Mouse (Mus musculus) 3T3-L1 (cell line): Measurements from ENCODE around the gene Prr5.
"Not testable (repeated sequence)": the region's sequence is repeated elsewhere in the genome, so short reads cannot be mapped to it uniquely, and the experiment has no call there.

Source experiments
- DNase-seq: peaks from one replicate; pipeline ENCODE4 v3.0.0-alpha.2; 2015; ENCODE audit warnings: low read depth, low spot score

The Prr5 gene

GRCm38 (mm10) chr15:84712566-84713405, 43.4 kb downstream of the Prr5 start:
- peak; percentile 72 for DNase-seq

GRCm38 (mm10) chr15:84714730-84715129, 45.3 kb downstream of the Prr5 start:
- peak; percentile 86 for DNase-seq

- DNase-seq, result no peak
These were observed 45.7 kb downstream of the Prr5 start for GRCm38 (mm10) chr15:84715132-84715531.

- peak; percentile 32 for DNase-seq
These were observed 48.3 kb downstream of the Prr5 start for GRCm38 (mm10) chr15:84717570-84718270.

GRCm38 (mm10) chr15:84718785-84719184, 49.4 kb downstream of the Prr5 start:
- no peak for DNase-seq

GRCm38 (mm10) chr15:84719791-84720190, 50.4 kb downstream of the Prr5 start, which contains the start of gene Arhgap8:
Gene Arhgap8, plus strand, starts transcription at chr15:84720052.
- no peak for DNase-seq

GRCm38 (mm10) chr15:84720291-84721204, 51.1 kb downstream of the Prr5 start:
- DNase-seq, result no peak

- DNase-seq, result not testable (repeated sequence)
These were observed 54.2 kb downstream of the Prr5 start for GRCm38 (mm10) chr15:84723656-84724055.

- no peak for DNase-seq
These were observed 54.8 kb downstream of the Prr5 start for GRCm38 (mm10) chr15:84724199-84724598.

GRCm38 (mm10) chr15:84729685-84730084, 60.3 kb downstream of the Prr5 start:
- DNase-seq, result no peak

- DNase-seq, result no peak
These were observed 61.5 kb downstream of the Prr5 start for GRCm38 (mm10) chr15:84730893-84731292.

- no peak for DNase-seq
These were observed 62.4 kb downstream of the Prr5 start for GRCm38 (mm10) chr15:84731676-84732424.

- DNase-seq, result no peak
These were observed 63.0 kb downstream of the Prr5 start for GRCm38 (mm10) chr15:84732425-84732749.

- no peak for DNase-seq
These were observed 67.0 kb downstream of the Prr5 start for GRCm38 (mm10) chr15:84736346-84736993.

- no peak for DNase-seq
These were observed 67.5 kb downstream of the Prr5 start for GRCm38 (mm10) chr15:84736994-84737346.

GRCm38 (mm10) chr15:84738246-84738645, 68.8 kb downstream of the Prr5 start:
- no peak for DNase-seq

GRCm38 (mm10) chr15:84741573-84741972, 72.2 kb downstream of the Prr5 start:
- no peak for DNase-seq

- peak; percentile 36 for DNase-seq
These were observed 73.9 kb downstream of the Prr5 start for GRCm38 (mm10) chr15:84743347-84743746.

GRCm38 (mm10) chr15:84744308-84744707, 74.9 kb downstream of the Prr5 start:
- DNase-seq, result no peak

- no peak for DNase-seq
These were observed 76.4 kb downstream of the Prr5 start for GRCm38 (mm10) chr15:84745831-84746230.
